Mouse (Mus musculus) hindbrain, embryonic 13.5 days (tissue): ENCODE measurements at regions not wholly inside any gene's neighbourhood (a gene's known extent, or its start where the extent isn't known, plus 50 kb on each side); places are given as distances from the start of the nearest gene placed in this dataset.

Experiments used
- ATAC-seq: fragments of 200-750 bp; cut with Nextera tagmentation; 2 replicates; pipeline ENCODE4 v1.8.0; 2017; ENCODE audit warnings: moderate TSS enrichment; ENCODE audit not compliant: low FRiP score
- H3K27ac ChIP-seq: fragments of 300-500 bp; sonication (generic); 2 replicates; pipeline ENCODE4 v1.5.1; 2015; ENCODE audit warnings: inconsistent platforms, mild to moderate bottlenecking, moderate library complexity
- H3K27me3 ChIP-seq: fragments of 300-500 bp; sonication (generic); 2 replicates; pipeline ENCODE4 v1.6.1; 2015; ENCODE audit warnings: mild to moderate bottlenecking, inconsistent platforms
- H3K36me3 ChIP-seq: fragments of 300-500 bp; sonication (generic); 2 replicates; pipeline ENCODE4 v1.6.1; 2015; ENCODE audit warnings: mild to moderate bottlenecking, inconsistent platforms
- H3K4me1 ChIP-seq: fragments of 300-500 bp; sonication (generic); replicated peaks from 2 replicates; pipeline ENCODE4 v1.6.1; 2015; ENCODE audit warnings: inconsistent platforms
- H3K4me2 ChIP-seq: fragments of 300-500 bp; sonication (generic); 2 replicates; pipeline ENCODE4 v1.6.1; 2015; ENCODE audit warnings: inconsistent platforms, mild to moderate bottlenecking, moderate library complexity
- H3K4me3 ChIP-seq: fragments of 300-500 bp; sonication (generic); 2 replicates; pipeline ENCODE4 v1.5.1; 2015; ENCODE audit warnings: mild to moderate bottlenecking, inconsistent platforms
- H3K9ac ChIP-seq: fragments of 300-500 bp; sonication (generic); 2 replicates; pipeline ENCODE4 v1.6.1; 2015; ENCODE audit warnings: mild to moderate bottlenecking, inconsistent platforms
- H3K9me3 ChIP-seq: fragments of 300-500 bp; sonication (generic); 2 replicates; pipeline ENCODE4 v1.6.1; 2016; ENCODE audit warnings: inconsistent platforms
- WGBS: fragments of 180-500 bp; shearing (Covaris S2); methylation state at CpG from one replicate; pipeline ENCODE4 v1.1.7; 2015; 5-methylcytosine and 5-hydroxymethylcytosine counted together

DNA sequence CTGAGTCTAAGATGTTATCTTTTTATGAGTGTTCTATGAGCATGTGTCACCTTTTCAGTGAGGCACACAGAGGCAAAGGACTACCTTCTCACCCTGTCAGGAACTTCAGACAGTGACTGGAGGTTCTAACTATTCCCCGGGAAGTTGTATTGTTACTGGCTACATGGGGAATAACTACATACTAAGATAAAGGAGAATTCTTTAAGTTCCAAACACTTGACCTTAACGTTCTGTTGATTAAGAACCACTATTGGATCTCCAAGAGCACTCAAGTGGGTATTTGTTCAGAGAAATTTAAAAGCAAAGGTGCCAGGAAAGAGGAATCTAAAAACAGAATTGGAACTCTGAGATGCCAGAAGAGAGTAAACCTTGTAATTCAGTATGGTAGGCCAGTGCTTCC, 139.5 kb upstream of the Nrp1 start:
- H3K9me3 ChIP-seq, result no peaks in the 10 kb centered on the region
- no peaks in the 10 kb centered on the region for H3K27me3 ChIP-seq
- no peak overlapping the region for H3K4me3 ChIP-seq
- ATAC-seq, result no peak
- no peak overlapping the region for H3K9ac ChIP-seq
- H3K27ac ChIP-seq, result no peak overlapping the region
- no peaks in the 10 kb centered on the region for H3K36me3 ChIP-seq
- H3K4me2 ChIP-seq, result no peak overlapping the region
- WGBS, result 85% methylated on average over 2 of the region's 2 CpGs
- no peaks in the 10 kb centered on the region for H3K4me1 ChIP-seq

DNA sequence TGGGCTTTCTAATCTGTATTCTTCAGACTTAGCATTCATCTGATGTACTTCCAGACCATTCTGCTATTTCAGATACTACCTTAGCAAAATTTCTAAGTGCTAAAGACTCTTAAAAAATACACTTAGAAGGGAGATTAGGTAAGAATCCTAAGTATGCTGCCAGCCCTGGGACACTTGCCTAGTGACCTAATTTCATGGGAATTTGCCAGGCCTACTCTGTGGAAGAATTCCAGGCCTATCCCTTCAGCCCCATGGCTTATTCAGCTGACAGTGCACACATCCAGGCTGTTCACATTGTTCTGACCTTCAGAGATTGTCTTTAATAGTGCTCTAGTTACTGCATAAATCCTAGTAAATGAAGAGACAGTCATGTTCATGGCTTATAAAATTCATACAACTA, 138.9 kb upstream of the Nrp1 start:
- no peak overlapping the region for H3K27ac ChIP-seq
- no peaks in the 10 kb centered on the region for H3K9me3 ChIP-seq
- ATAC-seq, result no peak
- no peaks in the 10 kb centered on the region for H3K4me1 ChIP-seq
- no peak overlapping the region for H3K4me2 ChIP-seq
- no peaks in the 10 kb centered on the region for H3K27me3 ChIP-seq
- no peaks in the 10 kb centered on the region for H3K36me3 ChIP-seq
- H3K9ac ChIP-seq, result no peak overlapping the region
- H3K4me3 ChIP-seq, result no peak overlapping the region

DNA sequence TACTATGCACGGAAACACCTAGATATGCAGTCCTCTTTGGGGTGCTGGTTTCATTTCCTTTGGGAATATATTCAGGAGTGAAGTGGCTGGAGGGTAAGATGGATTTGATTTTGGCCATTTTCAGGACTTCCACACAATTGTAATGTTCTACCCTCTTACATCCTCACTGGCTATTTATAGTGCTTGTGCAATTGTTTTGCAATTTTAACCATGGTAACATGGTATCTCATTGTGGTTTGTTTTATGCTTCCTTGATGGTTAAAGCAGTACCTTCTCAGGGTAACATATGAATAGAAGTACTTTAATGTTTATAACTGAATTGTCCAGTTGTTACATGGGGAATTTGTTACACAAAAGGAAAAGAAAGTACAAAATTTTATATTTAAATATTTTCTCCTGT, 135.3 kb upstream of the Nrp1 start:
- ATAC-seq, result no peak
- H3K4me3 ChIP-seq, result no peak overlapping the region
- H3K9ac ChIP-seq, result no peak overlapping the region
- no peak overlapping the region for H3K27ac ChIP-seq
- H3K9me3 ChIP-seq, result no peaks in the 10 kb centered on the region
- WGBS, result 84% methylated on average over 1 of the region's 1 CpGs
- H3K36me3 ChIP-seq, result no peaks in the 10 kb centered on the region
- no peaks in the 10 kb centered on the region for H3K4me1 ChIP-seq
- no peaks in the 10 kb centered on the region for H3K27me3 ChIP-seq
- H3K4me2 ChIP-seq, result no peak overlapping the region

DNA sequence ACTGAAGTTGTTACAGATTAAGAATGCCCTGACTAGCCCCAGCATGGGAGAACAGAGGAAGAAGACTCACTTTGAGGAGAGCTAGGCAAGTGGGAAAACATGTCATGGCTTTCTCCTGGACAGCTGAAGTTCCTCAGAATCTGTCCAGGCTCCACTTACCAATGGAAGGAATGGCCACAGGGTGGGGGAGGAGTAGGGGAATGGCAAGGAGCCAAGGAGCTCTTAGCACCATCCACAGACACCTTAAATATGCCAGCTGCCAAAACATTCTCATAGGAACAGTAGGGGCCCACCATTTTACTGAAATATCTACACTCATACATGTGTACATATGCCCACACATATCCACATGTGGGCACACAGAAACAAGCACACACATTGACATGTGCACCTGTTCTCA, 134.9 kb upstream of the Nrp1 start:
- H3K36me3 ChIP-seq, result no peaks in the 10 kb centered on the region
- H3K27ac ChIP-seq, result no peak overlapping the region
- no peak for ATAC-seq
- no peaks in the 10 kb centered on the region for H3K27me3 ChIP-seq
- H3K4me1 ChIP-seq, result no peaks in the 10 kb centered on the region
- no peak overlapping the region for H3K9ac ChIP-seq
- H3K4me2 ChIP-seq, result no peak overlapping the region
- no peaks in the 10 kb centered on the region for H3K9me3 ChIP-seq
- no peak overlapping the region for H3K4me3 ChIP-seq

DNA sequence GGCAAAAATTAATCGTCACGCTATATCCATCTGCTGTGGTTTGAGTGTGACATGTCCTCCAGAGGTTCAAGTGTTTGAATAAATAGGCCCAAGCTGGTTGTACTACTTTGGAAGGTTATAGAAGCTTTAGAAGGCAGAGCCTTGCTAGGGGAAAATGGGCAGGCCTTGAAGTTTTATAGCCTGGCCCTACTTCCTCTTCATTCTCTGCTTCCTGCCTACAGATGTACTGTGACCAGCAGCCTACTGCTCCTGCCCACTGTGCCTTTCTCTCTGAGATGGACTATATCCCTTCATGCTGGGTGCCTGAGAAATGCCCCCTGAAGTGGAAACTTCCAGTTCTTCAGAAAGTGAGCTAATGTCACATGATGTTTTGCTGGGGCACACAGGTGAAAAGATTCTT, 133.3 kb upstream of the Nrp1 start:
- no peaks in the 10 kb centered on the region for H3K9me3 ChIP-seq
- 100% methylated on average over 2 of the region's 2 CpGs for WGBS
- H3K4me1 ChIP-seq, result no peaks in the 10 kb centered on the region
- no peaks in the 10 kb centered on the region for H3K36me3 ChIP-seq
- no peak overlapping the region for H3K27ac ChIP-seq
- H3K4me3 ChIP-seq, result no peak overlapping the region
- H3K9ac ChIP-seq, result no peak overlapping the region
- ATAC-seq, result no peak
- no peak overlapping the region for H3K4me2 ChIP-seq
- no peaks in the 10 kb centered on the region for H3K27me3 ChIP-seq

DNA sequence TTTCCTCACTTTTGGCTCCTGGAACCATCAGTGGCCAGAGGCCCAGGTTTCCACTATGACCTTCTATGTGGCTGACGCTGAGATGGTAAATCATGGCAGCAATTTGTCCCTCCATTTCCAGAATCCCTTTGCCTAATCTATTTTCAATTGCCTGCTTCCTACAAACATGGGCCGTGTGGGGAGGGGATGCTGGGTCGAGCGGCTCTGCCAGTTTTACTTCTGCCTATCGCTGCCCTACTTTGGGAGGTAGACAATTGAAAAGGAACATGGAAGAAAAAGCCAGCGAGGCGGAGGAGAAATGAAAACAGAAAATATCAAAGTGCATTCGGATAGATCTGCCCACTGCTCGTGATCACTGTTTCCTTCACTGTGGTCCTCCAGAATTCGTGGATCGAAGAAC, 123.3 kb upstream of the Nrp1 start:
- H3K27ac ChIP-seq, result no peak overlapping the region
- WGBS, result 87% methylated on average over 11 of the region's 11 CpGs
- no peaks in the 10 kb centered on the region for H3K36me3 ChIP-seq
- no peak overlapping the region for H3K4me3 ChIP-seq
- no peak for ATAC-seq
- H3K4me1 ChIP-seq, result no peaks in the 10 kb centered on the region
- H3K9ac ChIP-seq, result no peak overlapping the region
- H3K4me2 ChIP-seq, result no peak overlapping the region
- H3K27me3 ChIP-seq, result no peaks in the 10 kb centered on the region
- no peaks in the 10 kb centered on the region for H3K9me3 ChIP-seq

DNA sequence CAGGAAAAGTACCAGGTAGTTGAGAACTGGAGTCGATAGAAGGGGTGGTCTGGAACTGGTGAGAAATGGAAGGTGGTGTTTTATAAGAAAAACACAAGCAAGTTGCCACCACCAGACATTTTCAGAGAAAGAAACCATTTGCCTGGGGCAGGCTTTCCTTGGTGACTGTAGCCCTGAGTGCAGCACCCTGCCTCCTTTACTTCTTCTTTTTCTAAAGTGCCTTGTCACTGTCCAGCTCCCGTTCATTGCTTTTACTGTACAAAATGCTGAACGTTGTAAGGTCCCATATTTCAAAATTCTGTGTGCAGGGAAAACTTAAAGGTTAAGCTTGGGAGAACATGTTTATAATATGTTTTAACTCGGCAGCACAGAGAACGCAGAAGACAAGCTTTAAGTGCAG, 122.9 kb upstream of the Nrp1 start:
- WGBS, result 82% methylated on average over 5 of the region's 5 CpGs
- H3K27ac ChIP-seq, result no peak overlapping the region

DNA sequence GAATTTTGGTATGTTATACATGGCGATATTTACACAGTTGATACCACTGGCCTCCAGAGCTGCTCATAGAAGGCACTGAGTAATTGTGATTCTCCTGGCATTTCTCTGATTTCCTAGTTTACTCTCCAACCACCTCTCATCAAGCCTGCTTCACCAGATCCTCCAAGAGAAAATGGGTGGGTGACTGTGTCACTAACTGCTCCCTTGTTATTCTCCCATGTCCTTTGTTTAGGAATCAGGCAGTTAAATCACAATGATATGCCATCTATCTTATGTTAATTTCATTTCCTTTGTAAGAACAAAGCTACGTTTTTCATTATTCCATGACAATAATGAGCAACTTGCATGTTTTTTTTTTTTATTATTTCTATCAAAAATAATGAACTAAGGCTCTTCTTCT, 122.3 kb upstream of the Nrp1 start:
- H3K36me3 ChIP-seq, result no peaks in the 10 kb centered on the region
- H3K27me3 ChIP-seq, result no peaks in the 10 kb centered on the region
- H3K9ac ChIP-seq, result no peak overlapping the region
- no peaks in the 10 kb centered on the region for H3K4me1 ChIP-seq
- no peak overlapping the region for H3K4me2 ChIP-seq
- ATAC-seq, result no peak
- H3K4me3 ChIP-seq, result no peak overlapping the region
- no peaks in the 10 kb centered on the region for H3K9me3 ChIP-seq
- H3K27ac ChIP-seq, result no peak overlapping the region
- 72% methylated on average over 2 of the region's 2 CpGs for WGBS

More for the DNA sequence above, 122.9 kb upstream of the Nrp1 start:
- H3K4me1 ChIP-seq, result no peaks in the 10 kb centered on the region
- H3K27me3 ChIP-seq, result no peaks in the 10 kb centered on the region
- no peak overlapping the region for H3K4me3 ChIP-seq
- ATAC-seq, result no peak
- no peaks in the 10 kb centered on the region for H3K9me3 ChIP-seq
- no peak overlapping the region for H3K4me2 ChIP-seq
- H3K36me3 ChIP-seq, result no peaks in the 10 kb centered on the region
- no peak overlapping the region for H3K9ac ChIP-seq

DNA sequence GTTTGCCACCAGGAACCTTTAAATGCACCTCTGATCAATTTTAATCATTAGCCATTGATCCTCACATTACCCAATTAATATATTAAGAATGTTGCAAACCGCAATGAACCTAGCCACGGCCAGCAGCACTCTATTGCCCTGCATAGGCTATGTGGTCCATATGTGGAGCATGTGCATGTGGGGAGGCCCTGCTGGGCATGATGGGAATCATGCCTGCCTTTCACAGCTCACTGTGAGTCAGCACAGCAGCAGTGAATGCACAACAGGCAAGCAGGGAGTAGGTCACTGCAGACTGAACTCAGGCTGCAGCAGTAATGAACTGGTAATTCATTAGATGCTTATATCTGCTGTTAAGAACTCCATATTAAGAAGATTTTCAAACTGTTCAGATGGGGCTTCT, 119.5 kb upstream of the Nrp1 start:
- H3K9me3 ChIP-seq, result no peaks in the 10 kb centered on the region
- no peaks in the 10 kb centered on the region for H3K4me1 ChIP-seq
- no peak overlapping the region for H3K9ac ChIP-seq
- no peaks in the 10 kb centered on the region for H3K27me3 ChIP-seq
- no peak overlapping the region for H3K27ac ChIP-seq
- H3K4me3 ChIP-seq, result no peak overlapping the region
- WGBS, result 89% methylated on average over 2 of the region's 2 CpGs
- H3K4me2 ChIP-seq, result no peak overlapping the region
- no peaks in the 10 kb centered on the region for H3K36me3 ChIP-seq
- ATAC-seq, result no peak

DNA sequence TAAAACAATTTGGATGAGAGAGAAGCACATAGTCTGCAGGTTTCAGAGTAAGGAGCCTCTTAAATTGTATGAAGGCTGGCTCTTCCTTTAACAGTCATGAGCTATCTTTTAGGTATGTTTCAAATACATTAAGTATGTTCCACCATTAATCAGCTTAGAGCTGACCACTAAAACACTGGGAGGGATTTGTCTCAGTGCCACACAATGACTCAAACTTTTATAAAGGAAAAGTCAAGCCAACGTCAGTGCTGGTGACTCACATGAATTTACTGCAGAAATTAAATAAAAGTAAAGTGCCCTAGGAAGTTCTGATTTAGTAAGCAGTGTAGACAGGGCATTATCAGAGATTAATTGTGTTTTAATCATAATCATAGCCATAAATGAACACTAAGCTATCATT, 118.6 kb upstream of the Nrp1 start:
- ATAC-seq, result no peak
- WGBS, result 68% methylated on average over 1 of the region's 1 CpGs
- Histone ChIP-seq H3K9me3 (no peaks in the 10 kb centered on the region), H3K27me3 (no peaks in the 10 kb centered on the region), H3K4me2 (no peak overlapping the region), H3K4me3 (no peak overlapping the region), H3K27ac (no peak overlapping the region), H3K36me3 (no peaks in the 10 kb centered on the region), H3K4me1 (no peaks in the 10 kb centered on the region), H3K9ac (no peak overlapping the region)

DNA sequence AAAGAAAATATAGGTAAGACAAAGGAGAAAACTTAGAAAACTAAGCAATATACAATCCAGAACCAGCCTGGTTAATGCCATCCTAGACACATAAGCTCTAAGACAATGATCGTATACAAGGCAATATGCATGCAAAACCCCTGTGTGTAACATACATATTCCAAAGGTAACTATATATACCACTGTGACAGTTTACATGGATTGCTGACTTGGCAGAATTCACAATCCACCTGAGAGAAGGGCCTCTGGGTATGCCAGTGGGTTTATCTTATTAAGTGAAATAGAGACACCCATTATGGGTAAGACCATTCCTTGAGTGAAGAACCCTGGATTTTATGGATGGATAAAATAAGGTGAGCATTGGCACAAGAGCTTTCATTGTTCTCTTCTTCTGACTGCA, 117.2 kb upstream of the Nrp1 start:
- Histone ChIP-seq H3K27ac (no peak overlapping the region), H3K9ac (no peak overlapping the region), H3K4me3 (no peak overlapping the region), H3K27me3 (no peaks in the 10 kb centered on the region), H3K9me3 (no peaks in the 10 kb centered on the region), H3K4me1 (no peaks in the 10 kb centered on the region), H3K36me3 (no peaks in the 10 kb centered on the region), H3K4me2 (no peak overlapping the region)
- WGBS, result 95% methylated on average over 1 of the region's 1 CpGs
- ATAC-seq, result no peak

DNA sequence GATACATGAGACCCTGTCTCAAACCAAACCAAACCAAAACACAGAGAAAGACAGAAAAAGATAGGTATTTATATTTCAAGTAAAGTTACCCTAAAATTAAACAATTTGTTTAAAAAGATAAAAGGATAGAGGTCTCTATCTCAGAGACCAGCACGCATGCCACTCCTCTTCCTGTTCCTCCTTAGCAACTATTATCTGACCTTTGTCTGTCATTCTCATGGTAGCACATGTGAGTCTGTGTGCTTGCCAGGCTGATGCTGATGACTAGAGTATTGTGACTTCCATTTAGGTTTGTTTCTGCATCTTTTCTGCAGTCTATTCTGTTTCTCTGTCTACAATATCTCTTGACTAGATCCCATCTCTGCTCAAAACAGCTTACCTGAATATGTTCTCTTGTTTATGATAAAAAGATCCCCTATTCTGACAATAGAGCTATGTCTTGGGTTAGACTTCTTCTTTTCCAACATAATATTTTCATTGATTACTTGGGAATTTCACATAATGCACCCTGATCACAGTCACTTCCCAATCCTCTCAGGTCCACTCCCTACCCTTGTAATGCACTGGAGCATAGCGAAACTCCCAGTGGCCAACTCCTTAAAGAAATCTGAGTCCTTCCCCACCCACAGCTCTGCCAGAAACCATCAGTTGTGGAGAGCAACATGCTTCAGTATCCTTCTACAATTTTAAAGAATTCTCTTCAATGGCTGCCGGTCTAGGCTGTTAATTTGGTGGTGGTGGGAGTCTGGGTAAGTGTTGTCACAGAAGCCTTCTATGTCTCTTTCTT, 115.7 kb upstream of the Nrp1 start:
- H3K36me3 ChIP-seq, result no peaks in the 10 kb centered on the region
- no peak overlapping the region for H3K4me2 ChIP-seq
- H3K27ac ChIP-seq, result no peak overlapping the region
- ATAC-seq, result no peak
- 96% methylated on average over 3 of the region's 3 CpGs for WGBS
- H3K9me3 ChIP-seq, result no peaks in the 10 kb centered on the region
- H3K4me1 ChIP-seq, result no peaks in the 10 kb centered on the region
- H3K4me3 ChIP-seq, result no peak overlapping the region
- no peak overlapping the region for H3K9ac ChIP-seq
- H3K27me3 ChIP-seq, result no peaks in the 10 kb centered on the region

DNA sequence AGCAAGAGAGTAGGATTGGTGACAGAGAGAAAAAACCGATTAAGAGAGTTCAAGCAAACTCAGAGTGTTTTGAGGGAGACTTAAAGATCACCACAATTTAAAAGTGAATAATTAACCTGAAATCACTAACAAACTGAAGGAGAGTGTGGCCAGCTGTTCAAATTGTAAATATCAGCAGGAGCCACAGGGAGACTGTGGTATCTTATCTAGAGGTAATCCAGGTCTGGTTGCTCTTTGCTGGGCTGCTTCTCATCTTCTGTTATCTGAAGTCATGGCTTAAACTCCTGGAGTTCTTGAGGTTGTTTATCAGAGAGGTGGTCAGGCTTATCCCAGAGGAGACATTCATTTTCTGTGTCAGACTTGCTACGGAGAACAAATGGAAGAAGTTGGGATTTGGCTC, 106.7 kb upstream of the Nrp1 start:
- no peak overlapping the region for H3K4me3 ChIP-seq
- no peak overlapping the region for H3K27ac ChIP-seq
- no peaks in the 10 kb centered on the region for H3K9me3 ChIP-seq
- no peaks in the 10 kb centered on the region for H3K36me3 ChIP-seq
- WGBS, result 62% methylated on average over 2 of the region's 2 CpGs
- H3K4me1 ChIP-seq, result no peaks in the 10 kb centered on the region
- H3K9ac ChIP-seq, result no peak overlapping the region
- no peaks in the 10 kb centered on the region for H3K27me3 ChIP-seq
- ATAC-seq, result no peak
- H3K4me2 ChIP-seq, result no peak overlapping the region
